Mouse (Mus musculus): ENCODE measurements at regions not wholly inside any gene's neighbourhood (a gene's known extent, or its start where the extent isn't known, plus 50 kb on each side); places are given as distances from the start of the nearest gene placed in this dataset.
A peak's percentile ranks its signal among the peaks of the same experiment; 100 is the strongest.

DNA sequence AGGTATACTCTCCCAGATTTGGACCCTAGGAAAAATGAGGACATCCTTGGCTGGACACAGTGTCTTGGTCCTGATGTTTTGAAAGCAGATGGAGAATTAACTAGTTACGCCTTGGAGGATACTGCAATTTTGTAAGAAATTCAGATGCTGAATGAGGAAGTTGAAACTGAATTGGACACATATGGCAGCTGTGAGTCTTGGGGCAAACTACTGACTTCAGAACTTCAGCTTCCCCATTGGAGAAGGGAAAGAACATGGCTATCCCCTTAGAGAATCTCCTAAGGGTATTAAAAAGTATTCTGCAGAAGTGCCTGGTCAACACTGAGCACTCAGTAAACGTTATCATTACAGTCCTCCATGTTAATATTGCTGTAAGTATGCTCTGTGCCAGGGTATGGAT, 283.9 kb downstream of the Maf start:
- no peak for DNase-seq

DNA sequence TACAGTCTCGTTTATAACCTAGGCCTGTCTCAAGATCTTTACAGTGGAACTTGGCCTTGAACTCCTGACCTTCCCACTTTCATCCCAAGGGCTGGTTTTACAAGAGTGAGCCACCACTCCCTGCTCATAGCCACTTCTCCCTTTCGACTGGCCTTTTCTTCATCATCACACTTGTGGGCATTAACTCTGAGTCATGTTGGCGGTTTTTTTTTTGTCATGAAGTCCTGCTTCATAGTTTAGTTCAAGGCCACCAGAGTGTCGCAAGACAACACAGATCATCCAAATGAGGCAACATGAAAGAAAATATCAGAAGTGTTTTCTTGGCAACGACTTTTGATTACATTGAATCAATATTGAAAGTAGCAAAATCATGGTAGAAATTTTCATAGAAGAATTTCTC, 284.5 kb downstream of the Maf start:
- peak; percentile 42 for DNase-seq

DNA sequence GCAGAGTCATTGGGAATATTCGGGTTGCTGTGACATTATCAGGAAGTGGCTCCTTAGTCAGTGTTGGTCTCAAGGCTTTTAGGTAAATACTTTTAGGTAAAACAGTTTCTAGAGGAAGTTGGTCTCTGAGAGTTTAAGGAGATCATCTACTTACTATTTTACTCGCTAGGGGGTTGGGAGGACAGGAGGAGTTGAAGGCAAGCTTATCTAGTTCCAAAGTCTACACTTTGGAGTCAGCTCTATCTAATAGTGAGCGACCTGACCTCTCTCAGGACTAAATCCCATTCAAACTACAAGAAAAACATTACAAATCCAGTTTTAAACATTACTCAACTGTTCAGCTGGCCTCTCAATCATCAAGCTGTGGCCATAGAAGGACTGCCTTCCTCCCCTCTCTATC, 287.1 kb downstream of the Maf start:
- no peak for DNase-seq

DNA sequence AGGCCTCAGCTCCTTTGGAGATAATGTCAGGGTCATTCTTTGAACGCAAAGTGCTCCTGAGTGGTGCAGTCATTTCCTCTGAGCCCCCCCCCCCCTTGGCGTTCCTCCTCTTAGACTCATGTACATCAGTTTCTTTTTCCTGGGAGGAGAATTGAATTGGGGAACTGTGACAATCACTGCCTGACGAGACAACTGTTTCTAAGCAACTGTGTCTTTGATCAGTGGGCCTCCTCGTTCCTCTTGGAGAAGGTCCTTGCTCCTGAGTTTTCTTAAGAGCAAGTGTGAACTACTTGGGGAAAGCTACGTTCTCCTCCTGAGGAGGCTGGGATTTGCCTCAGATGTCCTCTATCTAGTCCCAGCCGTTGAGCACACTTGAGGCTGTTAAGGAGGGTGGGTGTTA, 287.5 kb downstream of the Maf start:
- DNase-seq = no peak

DNA sequence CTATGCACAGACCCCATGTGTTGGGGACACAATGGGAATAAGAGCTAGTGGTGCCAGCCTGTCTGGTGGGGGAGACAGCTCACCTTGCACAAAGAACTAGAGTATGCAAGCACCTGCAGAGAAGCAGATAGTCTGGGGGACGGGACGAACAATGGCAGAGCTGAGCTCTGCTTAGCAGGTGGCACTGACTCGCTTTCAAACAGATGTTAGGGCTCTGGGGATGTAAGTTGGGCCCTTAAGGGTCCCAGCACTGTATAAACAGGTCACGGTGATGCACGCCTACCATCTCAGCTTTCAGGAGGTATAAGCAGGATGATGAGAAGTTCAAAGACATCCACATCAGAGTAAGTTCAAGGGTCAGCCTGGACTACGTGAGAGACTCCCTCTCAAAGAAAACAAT, 289.5 kb downstream of the Maf start:
- DNase-seq = no peak

DNA sequence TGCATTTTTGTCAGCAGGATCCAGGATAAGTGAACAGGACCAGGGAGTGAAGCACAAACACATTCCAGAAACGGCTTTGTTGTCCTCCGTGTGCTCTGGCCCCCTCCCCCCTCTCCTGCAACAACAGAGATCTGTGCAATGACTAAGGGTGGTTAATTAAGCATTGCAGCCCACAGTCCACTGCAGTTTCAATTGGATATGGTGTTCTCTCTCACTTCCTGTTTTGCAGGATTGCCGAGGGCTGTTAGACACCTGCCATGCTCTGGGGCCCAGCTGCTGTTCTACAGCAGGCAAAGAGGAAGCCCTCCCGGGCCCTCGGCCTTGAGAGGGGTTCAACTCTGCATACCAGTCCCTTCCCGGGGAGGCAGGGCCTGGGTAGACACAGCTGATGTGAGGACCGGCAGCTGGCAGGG, 293.5 kb downstream of the Maf start:
- peak; percentile 29 for DNase-seq

- DNase-seq = no peak
Measured at GRCm38 (mm10) chr8:115411756-115412155, 295.8 kb downstream of the Maf start.

- no peak for DNase-seq
Measured at GRCm38 (mm10) chr8:115411061-115411460, 296.5 kb downstream of the Maf start.

DNA sequence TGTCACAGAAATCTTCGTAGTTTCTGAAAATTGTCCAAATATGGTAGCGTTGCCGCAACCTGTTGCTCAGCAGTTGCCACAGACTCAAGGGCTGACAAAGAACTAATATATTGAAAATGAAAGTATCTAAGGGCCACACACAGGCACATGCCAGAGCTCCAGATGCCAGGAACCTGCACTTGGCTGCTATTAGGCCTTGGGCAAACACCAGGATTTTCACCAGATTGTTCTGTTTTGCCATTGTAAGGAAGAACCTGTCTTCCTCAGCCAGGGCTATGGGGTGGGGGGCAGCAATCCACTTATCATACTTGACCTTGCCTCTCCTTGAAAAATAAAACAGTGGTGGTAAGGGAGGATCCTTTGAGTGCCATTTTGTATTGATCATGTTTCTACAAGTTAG, 297.4 kb downstream of the Maf start:
- DNase-seq = no peak

DNA sequence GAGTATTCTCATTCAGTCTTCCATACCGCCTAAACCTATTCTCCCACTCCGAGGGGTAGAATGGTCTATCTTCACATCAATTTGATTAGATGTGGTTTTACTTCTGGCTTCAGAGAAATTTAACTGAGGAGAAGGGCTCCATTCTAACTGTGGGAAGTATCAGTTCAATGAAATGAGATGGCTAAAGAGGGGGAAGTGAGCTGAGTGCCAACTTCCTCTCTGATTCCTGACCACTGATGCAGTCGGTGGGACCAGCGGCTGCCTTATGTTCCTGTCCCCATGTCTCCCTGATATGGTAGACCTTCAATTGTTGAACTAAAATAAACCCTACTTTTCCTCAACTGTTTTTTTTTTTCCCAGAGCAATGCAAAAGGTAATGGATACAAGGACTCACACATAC, 300.1 kb downstream of the Maf start:
- DNase-seq = no peak

DNA sequence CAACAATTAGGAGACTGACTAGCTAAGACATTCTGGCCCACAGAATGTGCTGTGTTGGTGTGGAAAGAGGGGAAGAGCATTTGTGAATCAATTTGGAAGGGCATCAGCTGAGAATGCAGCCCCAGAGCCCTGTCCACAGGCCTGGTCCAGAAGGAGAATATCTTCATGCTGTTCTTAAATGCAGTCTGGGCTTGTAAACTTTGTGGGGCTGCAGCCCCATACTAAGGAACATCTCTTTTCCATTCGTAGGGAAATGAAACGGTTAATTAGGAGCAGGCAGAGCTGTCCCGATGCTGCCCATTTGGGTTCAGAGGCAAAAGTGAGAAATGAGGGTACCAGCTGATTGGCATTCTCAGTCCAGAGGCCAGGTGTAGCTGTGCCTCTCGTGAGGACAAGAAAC, 304.0 kb downstream of the Maf start:
- no peak for DNase-seq

GRCm38 (mm10) chr8:115402471-115403197, 305.0 kb downstream of the Maf start:
- DNase-seq = peak; percentile 56
